Mouse (Mus musculus): ENCODE results near the gene Mfn1. TPM values are rescaled to one million over a fixed set of nuclear protein-coding genes. Genes with fewer than 3 reads are reported as not detected.

The Mfn1 gene
- polyA plus RNA-seq, 1 experiment, result 0.48 TPM

DNA sequence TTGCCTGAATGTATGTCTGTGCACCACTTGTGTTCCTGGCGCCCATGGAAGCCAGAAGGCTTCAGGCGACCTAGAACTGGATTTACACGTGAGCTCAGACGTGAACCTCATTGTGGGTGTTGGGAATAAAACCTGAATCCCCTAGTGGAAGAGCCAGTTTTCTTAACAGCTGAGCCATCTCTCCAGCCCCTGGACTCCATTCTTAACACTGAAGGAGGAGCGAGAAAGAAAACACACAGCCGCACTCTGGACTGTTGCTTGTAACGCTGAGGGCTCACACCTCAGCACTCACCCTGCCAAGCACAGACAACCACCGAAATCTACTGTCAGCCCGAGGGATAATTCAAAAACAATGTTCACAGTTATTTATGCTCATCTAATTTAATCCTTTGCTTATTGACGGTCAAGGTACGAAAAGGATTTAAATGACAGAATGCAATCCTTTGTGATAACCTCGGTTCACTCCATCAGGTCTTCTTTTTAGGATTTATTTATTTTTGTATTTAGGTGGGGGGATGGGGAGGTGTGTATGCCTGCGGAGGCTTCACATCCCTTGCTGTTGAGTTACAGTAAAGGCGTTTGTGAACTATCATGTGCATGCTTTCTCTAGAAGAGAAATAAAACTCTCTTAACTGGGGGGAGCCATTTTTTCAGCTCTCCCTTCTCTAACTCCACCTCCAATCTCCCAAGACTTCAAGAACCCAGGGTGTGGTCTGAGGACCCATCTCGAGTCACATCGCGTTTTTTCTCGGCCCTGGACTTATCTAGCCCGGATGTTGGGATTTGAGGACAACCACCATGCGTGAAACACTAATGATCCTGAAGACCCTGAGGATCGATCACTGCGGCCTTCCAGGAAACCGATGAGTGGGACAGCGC is 19.5 kb upstream of the Mfn1 start, which contains the start of gene Zfp639:
TSS of gene Zfp639 (plus strand) at position 764 of the 879 bp plus-strand sequence.
- Histone ChIP-seq H3K4me3 (replicated peaks) (peak within 1 kb of the TSS; percentile 90), H3K27me3 (ENCODE audit: control insufficient read depth) (no peaks in the 10 kb centered on the region), H3K9me3 (ENCODE audit: control insufficient read depth, low read length) (no peaks in the 10 kb centered on the region), H3K36me3 (ENCODE audit: control insufficient read depth) (peaks cover 8% of the 10 kb centered on the region), H3K4me1 (ENCODE audit: control insufficient read depth) (peaks cover 60% of the 10 kb centered on the region)
- TF ChIP-seq TAL1 (IDR thresholded peaks at IDR 0.05; ENCODE audit: low read length) (no peak), GATA1 (IDR thresholded peaks at IDR 0.05; ENCODE audit: low read length) (no peak)

DNA sequence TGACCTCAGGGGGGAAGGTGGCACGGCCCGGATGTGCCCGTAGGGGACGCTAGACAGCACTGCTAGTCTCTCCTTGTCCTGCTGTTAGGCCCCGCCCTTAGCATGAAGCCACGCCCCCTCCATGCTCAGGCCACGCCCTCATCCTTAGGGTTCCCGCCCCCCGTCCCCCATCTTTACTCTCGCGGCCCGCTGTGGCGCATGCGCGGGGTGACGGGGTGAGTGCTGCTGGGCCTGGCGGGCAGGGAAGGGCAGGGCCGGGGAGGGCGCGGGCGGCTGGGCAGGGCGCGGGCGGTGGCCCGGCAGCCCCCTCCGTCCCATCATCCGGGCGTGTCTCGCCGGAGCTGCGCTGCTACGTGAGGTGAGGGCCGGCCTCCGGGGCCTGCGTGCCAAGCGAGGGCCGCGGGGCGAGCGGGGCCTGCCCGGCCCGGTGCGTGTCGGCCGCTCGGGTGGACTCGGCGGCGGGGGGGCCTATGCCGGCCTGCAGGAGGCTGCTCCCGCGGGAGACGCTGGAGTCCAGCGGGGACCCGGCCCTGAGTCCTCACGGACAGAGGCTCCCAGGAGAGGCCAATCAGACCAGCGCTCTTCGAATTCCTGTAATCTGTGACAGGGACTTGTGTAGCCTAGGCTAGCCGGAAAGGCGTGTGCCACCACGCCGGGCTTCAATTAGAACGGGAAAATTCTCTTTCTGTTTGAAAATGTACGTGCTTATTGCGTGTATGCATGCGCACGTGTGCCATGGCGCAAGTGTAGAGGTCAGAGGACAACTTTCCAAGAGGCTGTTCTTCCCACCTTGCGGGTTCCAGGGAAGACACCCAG is 18.7 kb upstream of the Mfn1 start:
- H3K27me3 ChIP-seq (ENCODE audit: control insufficient read depth), result no peaks in the 10 kb centered on the region
- TF ChIP-seq TAL1 (IDR thresholded peaks at IDR 0.05; ENCODE audit: low read length) (no peak), GATA1 (IDR thresholded peaks at IDR 0.05; ENCODE audit: low read length) (no peak)
- H3K4me1 ChIP-seq (ENCODE audit: control insufficient read depth), result peaks cover 65% of the 10 kb centered on the region
- peak overlapping the region; percentile 90 for H3K4me3 ChIP-seq (replicated peaks)
- no peaks in the 10 kb centered on the region for H3K9me3 ChIP-seq (ENCODE audit: control insufficient read depth, low read length)
- H3K36me3 ChIP-seq (ENCODE audit: control insufficient read depth), result peaks cover 15% of the 10 kb centered on the region

DNA sequence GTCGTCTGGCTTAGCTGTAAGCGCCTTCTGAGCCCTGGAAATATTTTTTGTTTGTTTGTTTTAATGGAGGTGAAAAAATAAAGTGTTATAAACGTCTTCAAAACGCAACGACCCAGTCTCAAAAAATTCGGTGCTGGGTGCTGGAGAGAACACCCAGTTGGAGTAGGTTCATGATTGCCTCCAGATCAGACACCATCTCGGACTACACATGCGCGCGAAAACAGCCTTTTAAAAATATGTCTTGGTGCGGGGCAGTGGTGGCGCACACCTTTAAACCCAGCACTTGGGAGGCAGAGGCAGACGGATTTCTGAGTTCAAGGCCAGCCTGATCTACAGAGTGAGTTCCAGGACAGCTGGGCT is 18.1 kb upstream of the Mfn1 start:
- H3K9me3 ChIP-seq (ENCODE audit: control insufficient read depth, low read length), result no peaks in the 10 kb centered on the region
- peaks cover 70% of the 10 kb centered on the region for H3K4me1 ChIP-seq (ENCODE audit: control insufficient read depth)
- peak overlapping the region; percentile 90 for H3K4me3 ChIP-seq (replicated peaks)
- no peaks in the 10 kb centered on the region for H3K27me3 ChIP-seq (ENCODE audit: control insufficient read depth)
- TF ChIP-seq GATA1 (IDR thresholded peaks at IDR 0.05; ENCODE audit: low read length) (no peak), TAL1 (IDR thresholded peaks at IDR 0.05; ENCODE audit: low read length) (no peak)
- peaks cover 21% of the 10 kb centered on the region for H3K36me3 ChIP-seq (ENCODE audit: control insufficient read depth)

DNA sequence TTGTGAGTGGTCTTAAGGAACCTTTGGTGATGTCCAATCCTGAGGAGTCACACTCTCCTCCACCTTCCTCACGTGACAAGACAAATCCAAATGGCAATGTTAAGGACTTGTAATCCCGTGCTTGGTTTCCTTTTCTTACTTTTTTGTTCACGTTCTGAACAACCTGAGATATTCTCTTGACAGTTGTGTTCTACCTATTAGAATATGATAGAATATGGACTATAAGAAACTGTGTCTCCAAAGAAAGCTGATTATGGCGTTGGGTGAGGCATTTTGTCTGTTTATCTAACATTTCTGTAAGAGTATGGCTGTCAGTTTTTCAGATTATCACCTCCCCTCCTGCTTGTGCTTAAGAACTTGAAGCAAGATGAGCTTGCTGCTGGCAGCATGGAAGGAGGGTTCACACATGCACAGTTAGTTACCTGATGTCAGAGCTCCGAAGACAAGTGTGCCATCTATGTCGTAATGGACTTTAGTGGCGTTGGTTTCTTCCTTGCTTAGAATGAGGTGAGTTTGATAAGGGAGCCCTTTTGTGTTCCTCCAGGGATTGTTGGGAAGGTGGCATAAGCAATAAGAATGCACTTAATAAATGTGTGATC is 16.5 kb upstream of the Mfn1 start:
- Histone ChIP-seq H3K36me3 (ENCODE audit: control insufficient read depth) (peaks cover 37% of the 10 kb centered on the region), H3K9me3 (ENCODE audit: control insufficient read depth, low read length) (no peaks in the 10 kb centered on the region), H3K4me3 (replicated peaks) (peak overlapping the region; percentile 90), H3K4me1 (ENCODE audit: control insufficient read depth) (peaks cover 70% of the 10 kb centered on the region), H3K27me3 (ENCODE audit: control insufficient read depth) (no peaks in the 10 kb centered on the region)
- TF ChIP-seq GATA1 (IDR thresholded peaks at IDR 0.05; ENCODE audit: low read length) (no peak), TAL1 (IDR thresholded peaks at IDR 0.05; ENCODE audit: low read length) (no peak)

DNA sequence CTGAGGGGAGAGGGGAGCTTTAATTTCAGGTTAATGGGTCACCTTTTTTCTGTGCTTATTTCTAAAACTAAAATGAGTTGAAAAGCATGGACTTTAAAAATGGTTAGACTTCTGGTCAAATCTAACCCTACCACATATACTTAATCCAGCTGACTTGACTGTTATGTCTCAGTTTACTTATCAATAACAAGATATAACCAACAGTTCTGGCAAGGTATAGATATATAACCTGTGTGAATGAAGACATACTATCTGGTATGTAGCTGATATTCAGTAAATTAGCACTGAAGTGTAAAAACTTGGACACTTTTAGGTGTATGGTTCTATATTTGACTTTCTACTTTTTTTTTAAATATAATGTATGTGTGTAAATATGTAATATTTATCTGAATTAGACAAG is 15.7 kb upstream of the Mfn1 start:
- peaks cover 44% of the 10 kb centered on the region for H3K36me3 ChIP-seq (ENCODE audit: control insufficient read depth)
- no peaks in the 10 kb centered on the region for H3K27me3 ChIP-seq (ENCODE audit: control insufficient read depth)
- TF ChIP-seq TAL1 (IDR thresholded peaks at IDR 0.05; ENCODE audit: low read length) (no peak), GATA1 (IDR thresholded peaks at IDR 0.05; ENCODE audit: low read length) (no peak)
- peaks cover 69% of the 10 kb centered on the region for H3K4me1 ChIP-seq (ENCODE audit: control insufficient read depth)
- H3K9me3 ChIP-seq (ENCODE audit: control insufficient read depth, low read length), result no peaks in the 10 kb centered on the region
- peak overlapping the region; percentile 90 for H3K4me3 ChIP-seq (replicated peaks)

DNA sequence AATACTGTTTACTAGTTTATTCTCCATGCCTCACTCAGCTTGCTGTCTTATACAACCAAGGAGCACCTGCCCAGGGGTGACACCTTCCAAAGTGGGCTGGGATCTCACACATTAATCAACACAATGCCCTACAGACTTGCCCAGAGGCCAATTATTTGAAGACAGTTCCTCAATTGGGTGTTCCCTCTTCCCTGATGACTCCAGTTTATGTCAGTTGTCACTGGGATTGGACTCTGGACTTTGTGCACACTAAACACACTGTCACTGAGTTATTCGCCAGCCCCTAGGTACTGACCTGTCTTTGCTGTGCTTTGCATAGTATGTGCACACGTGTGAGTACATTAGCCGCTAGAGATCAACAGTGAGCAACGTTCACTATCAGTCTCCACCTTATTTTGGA is 2.1 kb upstream of the Mfn1 start:
- no peak for TF ChIP-seq TAL1 (IDR thresholded peaks at IDR 0.05; ENCODE audit: low read length)
- TF ChIP-seq GATA1 (IDR thresholded peaks at IDR 0.05; ENCODE audit: low read length), result no peak

DNA sequence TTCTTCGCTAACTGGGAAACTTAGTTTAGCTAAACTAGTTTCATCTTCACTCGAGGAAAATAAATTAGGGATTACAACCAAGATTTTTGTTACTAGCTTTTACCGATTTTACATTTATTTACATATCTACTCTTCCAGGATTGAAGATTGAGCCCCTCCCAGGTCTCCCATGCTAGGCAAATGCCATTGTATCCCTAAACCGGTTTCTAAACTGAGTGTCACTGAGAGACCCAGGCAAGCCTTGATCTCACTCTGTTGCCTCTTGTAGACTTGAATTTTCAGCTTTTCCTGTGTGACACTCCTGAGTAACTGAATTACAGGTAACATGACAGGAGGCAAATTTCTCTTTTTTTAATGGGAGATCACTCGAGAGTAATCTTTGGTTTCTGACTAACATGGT is 776 bp downstream of the Mfn1 start:
- Histone ChIP-seq H3K27me3 (ENCODE audit: control insufficient read depth) (no peaks in the 10 kb centered on the region), H3K4me3 (replicated peaks) (peak overlapping the region; percentile 97), H3K36me3 (ENCODE audit: control insufficient read depth) (peaks cover 40% of the 10 kb centered on the region), H3K4me1 (ENCODE audit: control insufficient read depth) (peaks cover 37% of the 10 kb centered on the region), H3K9me3 (ENCODE audit: control insufficient read depth, low read length) (peaks cover 6% of the 10 kb centered on the region)
- TF ChIP-seq GATA1 (IDR thresholded peaks at IDR 0.05; ENCODE audit: low read length) (no peak), TAL1 (IDR thresholded peaks at IDR 0.05; ENCODE audit: low read length) (no peak)

More for the DNA sequence above, 2.1 kb upstream of the Mfn1 start:
- Histone ChIP-seq H3K27me3 (ENCODE audit: control insufficient read depth) (no peaks in the 10 kb centered on the region), H3K36me3 (ENCODE audit: control insufficient read depth) (peaks cover 32% of the 10 kb centered on the region), H3K4me1 (ENCODE audit: control insufficient read depth) (peaks cover 27% of the 10 kb centered on the region), H3K9me3 (ENCODE audit: control insufficient read depth, low read length) (peaks cover 6% of the 10 kb centered on the region), H3K4me3 (replicated peaks) (no peak overlapping the region)

DNA sequence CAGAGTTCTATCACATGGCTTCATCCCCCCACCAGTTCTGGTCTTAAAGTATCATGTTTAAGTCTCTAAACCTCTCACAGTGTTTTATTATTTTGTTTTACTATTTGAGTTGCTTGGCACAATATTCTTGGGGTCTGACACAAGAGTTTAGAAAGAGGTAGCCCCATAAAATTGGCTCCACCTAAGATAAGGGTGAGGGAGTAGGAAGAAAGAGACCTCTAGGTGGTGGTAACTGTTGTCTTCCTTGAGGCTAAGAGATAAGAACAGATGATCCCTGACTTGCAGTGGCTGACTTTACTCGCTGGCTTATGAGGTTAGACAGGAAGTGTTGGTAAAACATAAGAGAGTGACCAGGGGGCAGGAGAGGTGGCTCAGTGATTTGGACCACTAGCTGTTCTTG is 6.4 kb downstream of the Mfn1 start:
- Histone ChIP-seq H3K36me3 (ENCODE audit: control insufficient read depth) (peaks cover 85% of the 10 kb centered on the region), H3K4me3 (replicated peaks) (no peak overlapping the region)
- TF ChIP-seq TAL1 (IDR thresholded peaks at IDR 0.05; ENCODE audit: low read length), result no peak
- TF ChIP-seq GATA1 (IDR thresholded peaks at IDR 0.05; ENCODE audit: low read length), result no peak

DNA sequence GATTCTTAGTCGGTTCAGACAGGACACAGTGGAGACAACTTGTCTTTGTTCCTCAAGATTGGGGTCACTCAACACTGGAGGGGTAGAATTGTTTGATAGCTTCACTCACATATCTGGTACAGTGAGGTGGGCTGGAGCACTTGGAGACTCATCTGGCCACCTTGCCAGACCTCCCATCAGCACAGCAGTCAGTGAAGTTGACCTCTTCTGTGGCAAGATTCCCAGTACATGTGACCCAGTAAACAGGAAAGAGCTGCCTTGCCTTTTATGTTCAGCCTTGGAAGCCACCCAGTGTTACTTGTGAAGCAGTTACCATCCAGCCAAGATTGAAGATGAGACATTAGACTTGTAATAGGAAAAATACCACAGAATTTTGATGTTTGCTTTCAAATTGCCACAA is 8.3 kb downstream of the Mfn1 start:
- H3K27me3 ChIP-seq (ENCODE audit: control insufficient read depth), result no peaks in the 10 kb centered on the region
- no peak for TF ChIP-seq GATA1 (IDR thresholded peaks at IDR 0.05; ENCODE audit: low read length)
- TF ChIP-seq TAL1 (IDR thresholded peaks at IDR 0.05; ENCODE audit: low read length), result no peak
- H3K4me3 ChIP-seq (replicated peaks), result no peak overlapping the region
- peaks cover 86% of the 10 kb centered on the region for H3K36me3 ChIP-seq (ENCODE audit: control insufficient read depth)
- H3K4me1 ChIP-seq (ENCODE audit: control insufficient read depth), result peaks cover 27% of the 10 kb centered on the region
- no peaks in the 10 kb centered on the region for H3K9me3 ChIP-seq (ENCODE audit: control insufficient read depth, low read length)

More for the DNA sequence above, 6.4 kb downstream of the Mfn1 start:
- no peaks in the 10 kb centered on the region for H3K27me3 ChIP-seq (ENCODE audit: control insufficient read depth)
- peaks cover 37% of the 10 kb centered on the region for H3K4me1 ChIP-seq (ENCODE audit: control insufficient read depth)
- no peaks in the 10 kb centered on the region for H3K9me3 ChIP-seq (ENCODE audit: control insufficient read depth, low read length)
